Mouse (Mus musculus) lung, adult 2 months (tissue): Measurements from ENCODE around the gene Ankdd1b.

Experiments used
- CTCF ChIP-seq: fragments of 200-500 bp; IDR thresholded peaks from 2 replicates; pipeline ENCODE4 v1.5.1; 2011; ENCODE audit warnings: mild to moderate bottlenecking, low read length, control low read depth; ENCODE audit not compliant: insufficient read depth
- POLR2A ChIP-seq: fragments of 200-500 bp; IDR thresholded peaks from 2 replicates; pipeline ENCODE4 v1.6.1; 2011; ENCODE audit warnings: low read depth, mild to moderate bottlenecking, control low read depth, low read length, borderline replicate concordance; ENCODE audit errors: extremely low read depth

- TF ChIP-seq CTCF = no peak
- no peak for TF ChIP-seq POLR2A
Measured at GRCm38 (mm10) chr13:96440436-96440835, 30.6 kb downstream of the Ankdd1b start.
